In the genomic region with DNA sequence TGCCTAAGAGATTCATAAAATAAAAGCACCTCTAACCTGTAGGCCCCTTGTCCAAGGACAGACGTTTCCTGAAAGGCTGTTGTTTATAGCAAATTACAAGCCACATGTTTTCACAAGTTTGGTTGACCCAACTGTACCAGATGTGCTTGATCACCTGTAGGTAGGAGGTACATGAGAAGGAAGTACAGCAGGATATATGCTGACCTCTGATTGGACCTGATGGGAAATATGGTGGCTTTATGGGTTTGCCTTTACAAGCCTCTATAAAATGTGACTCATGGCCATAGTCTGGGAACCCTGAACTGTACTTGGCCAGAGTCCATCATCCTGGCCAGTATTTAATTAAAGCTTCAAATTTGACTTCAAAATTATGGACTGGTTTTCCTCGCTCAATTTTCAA, we compare ENCODE assay signal across 22 mouse cellular contexts. TPM values are rescaled to one million over a fixed set of nuclear protein-coding genes. Genes with fewer than 3 reads are reported as not detected.
"Had no signal": no experiment of that assay in that cellular context is flagged by ENCODE, and none has a peak within 500 bp of the region (broad histone marks: within the 10 kb centered on the region; RNA-seq: fewer than 3 reads in every experiment).

No protein-coding gene starts in this region.

- H3K27me3 ChIP-seq: midbrain, embryonic 12.5 days; neural tube, embryonic 13.5 days; stomach, embryonic 15.5 days had no signal

- H3K4me2 ChIP-seq: midbrain, embryonic 12.5 days; neural tube, embryonic 13.5 days; stomach, embryonic 15.5 days had no signal

- H3K4me1 ChIP-seq: midbrain, embryonic 12.5 days; neural tube, embryonic 13.5 days; stomach, embryonic 15.5 days had no signal

- H3K9ac ChIP-seq: liver, embryonic 14.5 days; midbrain, embryonic 12.5 days; neural tube, embryonic 13.5 days; stomach, embryonic 15.5 days had no signal

- H3K27ac ChIP-seq: hindbrain, postnatal 0 days; liver, embryonic 14.5 days; midbrain, embryonic 12.5 days; neural tube, embryonic 13.5 days; stomach, embryonic 15.5 days had no signal

- DNase-seq: kidney, adult 9 months; layer of hippocampus, adult 9-11 months; layer of hippocampus, postnatal 36 days; lung, adult 18-20 months; retina, postnatal 1 day; thymus, adult 2 months; thymus, postnatal 25 days had no signal

- H3K4me3 ChIP-seq: midbrain, embryonic 12.5 days; neural tube, embryonic 13.5 days; stomach, embryonic 15.5 days had no signal

- H3K9me3 ChIP-seq: midbrain, embryonic 12.5 days; neural tube, embryonic 13.5 days; stomach, embryonic 15.5 days had no signal

- ATAC-seq: hindbrain, postnatal 0 days; midbrain, embryonic 16.5 days had no signal

- H3K36me3 ChIP-seq: midbrain, embryonic 12.5 days; neural tube, embryonic 13.5 days; stomach, embryonic 15.5 days had no signal

RNA-seq across cellular contexts. Expression of gene Slc46a2, which starts 22.7 kb away (rescaled TPM):
- total RNA-seq: hindbrain, postnatal 0 days; layer of hippocampus, adult 18-20 months; layer of hippocampus, postnatal 36 days; left cerebral cortex, postnatal 36 days; liver, adult 2 months; megakaryocyte-erythroid progenitor cell, adult 5-6 weeks had no signal
- polyA plus RNA-seq: liver, adult 2 months; liver, embryonic 14.5 days; midbrain, embryonic 12.5 days; neural tube, embryonic 13.5 days; spleen, adult 2 months had no signal

RNA-seq across cellular contexts. Expression of gene Mup4, which starts 23.0 kb away (rescaled TPM):
- total RNA-seq: hindbrain, postnatal 0 days; layer of hippocampus, adult 18-20 months; layer of hippocampus, postnatal 36 days; left cerebral cortex, postnatal 36 days; liver, adult 2 months; megakaryocyte-erythroid progenitor cell, adult 5-6 weeks had no signal
- polyA plus RNA-seq: hindbrain, postnatal 0 days; intestine, embryonic 14.5 days; liver, adult 2 months; liver, embryonic 14.5 days; lung, embryonic 16.5 days; midbrain, embryonic 12.5 days; midbrain, embryonic 16.5 days; neural tube, embryonic 13.5 days; spleen, adult 2 months; stomach, embryonic 15.5 days; testis, adult 2 months; thymus, adult 2 months; urinary bladder, adult 2 months had no signal

RNA-seq across cellular contexts. Expression of gene Mup6, which starts 26.6 kb away (rescaled TPM):
- total RNA-seq: hindbrain, postnatal 0 days; layer of hippocampus, adult 18-20 months; layer of hippocampus, postnatal 36 days; left cerebral cortex, postnatal 36 days; megakaryocyte-erythroid progenitor cell, adult 5-6 weeks had no signal
- polyA plus RNA-seq: intestine, embryonic 14.5 days; liver, adult 2 months; liver, embryonic 14.5 days; lung, embryonic 16.5 days; midbrain, embryonic 12.5 days; midbrain, embryonic 16.5 days; neural tube, embryonic 13.5 days; spleen, adult 2 months; stomach, embryonic 15.5 days; testis, adult 2 months; thymus, adult 2 months; urinary bladder, adult 2 months had no signal
